In genomic region chr17:87185461-87186066, GRCm38 (mm10) we compare ENCODE assay signal across 13 mouse cellular contexts.
DNase-seq lines count a peak whose midpoint lies in the region; ATAC-seq and TF ChIP-seq lines count a peak whose summit lies in the region.
"Had no signal": no experiment of that assay in that cellular context is flagged by ENCODE, and none has a peak within 500 bp of the region (broad histone marks: within the 10 kb centered on the region; RNA-seq: fewer than 3 reads in every experiment).

No protein-coding gene starts in this region.

- peak; percentile 26 for DNase-seq in embryo, embryonic 10.5 days (ENCODE audit: low spot score)
- no peak for DNase-seq in embryo, embryonic 10 days (ENCODE audit: low spot score)
- DNase-seq in heart, adult 18-20 months, result no peak
- DNase-seq in midbrain, embryonic 11.5 days (ENCODE audit: low spot score, missing footprints), result peak; percentile 83
- DNase-seq in midbrain, postnatal 0 days (ENCODE audit: low spot score), result no peak
- DNase-seq: adrenal gland, adult 8-10 months; cerebellum, adult 9-11 months; heart, postnatal 36 days; kidney, postnatal 14 days; layer of hippocampus, postnatal 36 days had no signal

- no peaks in the 10 kb centered on the region for H3K9me3 ChIP-seq in heart, embryonic 14.5 days (ENCODE audit: control insufficient read depth, low read length)
- H3K9me3 ChIP-seq in midbrain, embryonic 11.5 days (ENCODE audit: control insufficient read depth, low read length), result no peaks in the 10 kb centered on the region
- H3K9me3 ChIP-seq in midbrain, postnatal 0 days (ENCODE audit: low read length), result no peaks in the 10 kb centered on the region
- no peaks in the 10 kb centered on the region; the same call in 1 of the 2 replicates for H3K9me3 ChIP-seq in stomach, embryonic 16.5 days (replicated peaks; ENCODE audit: control insufficient read depth, low read length)

- no peak overlapping the region for H3K27ac ChIP-seq in heart, embryonic 14.5 days (replicated peaks in 1 of 2; ENCODE audit: control insufficient read depth in 1 of 2, insufficient read depth in 1 of 2, low read depth in 2 of 2, low read length in 2 of 2)
- H3K27ac ChIP-seq in midbrain, embryonic 11.5 days (ENCODE audit: low read depth, low read length), result no peak overlapping the region
- H3K27ac ChIP-seq in midbrain, postnatal 0 days (ENCODE audit: low read depth, low read length), result no peak overlapping the region
- H3K27ac ChIP-seq in stomach, embryonic 16.5 days (ENCODE audit: low read length), result no peak overlapping the region

- no peak for TF ChIP-seq CTCF in midbrain, postnatal 0 days (IDR thresholded peaks at IDR 0.05)

- no peak overlapping the region for H3K4me3 ChIP-seq in heart, embryonic 14.5 days (ENCODE audit: control insufficient read depth in 1 of 2, insufficient read depth in 1 of 2, low read depth in 1 of 2, low read length in 2 of 2)
- no peak overlapping the region for H3K4me3 ChIP-seq in midbrain, embryonic 11.5 days (ENCODE audit: low read depth, low read length)
- no peak overlapping the region for H3K4me3 ChIP-seq in midbrain, postnatal 0 days (ENCODE audit: low read depth, low read length)
- H3K4me3 ChIP-seq in stomach, embryonic 16.5 days (replicated peaks; ENCODE audit: low read length), result no peak overlapping the region

- peak overlapping the region; percentile 16; the same call in 1 of the 2 replicates for H3K9ac ChIP-seq in heart, embryonic 14.5 days (ENCODE audit: low read length)
- H3K9ac ChIP-seq in midbrain, embryonic 11.5 days (ENCODE audit: low read length), result no peak overlapping the region
- H3K9ac ChIP-seq in midbrain, postnatal 0 days (replicated peaks; ENCODE audit: low read length, poor library complexity, severe bottlenecking), result no peak overlapping the region
- peak overlapping the region; percentile 14; the same call in 1 of the 2 replicates for H3K9ac ChIP-seq in stomach, embryonic 16.5 days (ENCODE audit: low read length)

- peaks cover 8 to 16% of the 10 kb centered on the region in 2 experiments for H3K4me1 ChIP-seq in heart, embryonic 14.5 days (ENCODE audit: control insufficient read depth in 2 of 2, insufficient read depth in 2 of 2, low read length in 2 of 2)
- no peaks in the 10 kb centered on the region for H3K4me1 ChIP-seq in midbrain, embryonic 11.5 days (ENCODE audit: control insufficient read depth, insufficient read depth, low read length)
- no peaks in the 10 kb centered on the region for H3K4me1 ChIP-seq in midbrain, postnatal 0 days (ENCODE audit: insufficient read depth, low read length)
- no peaks in the 10 kb centered on the region; the same call in 1 of the 2 replicates for H3K4me1 ChIP-seq in stomach, embryonic 16.5 days (ENCODE audit: control insufficient read depth, insufficient read depth, low read length)

- no peaks in the 10 kb centered on the region for H3K36me3 ChIP-seq in heart, embryonic 14.5 days (ENCODE audit: control insufficient read depth, insufficient read depth, low read length)
- H3K36me3 ChIP-seq in midbrain, embryonic 11.5 days (ENCODE audit: control insufficient read depth, insufficient read depth, low read length), result no peaks in the 10 kb centered on the region
- H3K36me3 ChIP-seq in midbrain, postnatal 0 days (ENCODE audit: insufficient read depth, low read length), result no peaks in the 10 kb centered on the region
- H3K36me3 ChIP-seq in stomach, embryonic 16.5 days (ENCODE audit: control insufficient read depth, insufficient read depth, low read length), result no peaks in the 10 kb centered on the region

- 29% methylated on average over 11 of the region's 11 CpGs for WGBS in heart, embryonic 14.5 days
- 26% methylated on average over 11 of the region's 11 CpGs for WGBS in midbrain, embryonic 11.5 days
- 33% methylated on average over 11 of the region's 11 CpGs for WGBS in midbrain, postnatal 0 days
- 50% methylated on average over 11 of the region's 11 CpGs for WGBS in stomach, embryonic 16.5 days

- ATAC-seq in heart, embryonic 14.5 days (ENCODE audit: insufficient number of reproducible peaks, insufficient read depth, low FRiP score, low read depth), result no peak
- peak; percentile 52; the same call in 1 of the 2 replicates for ATAC-seq in midbrain, embryonic 11.5 days (ENCODE audit: low FRiP score)
- ATAC-seq in midbrain, postnatal 0 days (ENCODE audit: low FRiP score), result no peak
- ATAC-seq in stomach, embryonic 16.5 days (ENCODE audit: insufficient read depth, low FRiP score), result no peak
- no peak for ATAC-seq in erythroid progenitor cell, adult 5-6 weeks (replicated peaks; ENCODE audit: low FRiP score, poor library complexity, severe bottlenecking)

- no peak overlapping the region for H3K4me2 ChIP-seq in heart, embryonic 14.5 days (ENCODE audit: low read length)
- H3K4me2 ChIP-seq in midbrain, embryonic 11.5 days, result no peak overlapping the region
- no peak overlapping the region for H3K4me2 ChIP-seq in midbrain, postnatal 0 days (ENCODE audit: low read depth, low read length, poor library complexity, severe bottlenecking)
- no peak overlapping the region for H3K4me2 ChIP-seq in stomach, embryonic 16.5 days (ENCODE audit: low read depth, low read length)

- no peaks in the 10 kb centered on the region for H3K27me3 ChIP-seq in heart, embryonic 14.5 days (ENCODE audit: control insufficient read depth, insufficient read depth, low read length)
- H3K27me3 ChIP-seq in midbrain, embryonic 11.5 days (ENCODE audit: control insufficient read depth, insufficient read depth, low read length), result no peaks in the 10 kb centered on the region
- no peaks in the 10 kb centered on the region for H3K27me3 ChIP-seq in midbrain, postnatal 0 days (ENCODE audit: insufficient read depth, low read length)
- H3K27me3 ChIP-seq in stomach, embryonic 16.5 days (ENCODE audit: control insufficient read depth, insufficient read depth, low read length), result no peaks in the 10 kb centered on the region; the same call in 1 of the 2 replicates

Comparison
In these comparisons a context has a peak if more than half of its experiments do, and no peak if none do; other contexts are left out.
1. DNase-seq: peak in embryo, embryonic 10.5 days (single experiment) and midbrain, embryonic 11.5 days (single experiment); none in embryo, embryonic 10 days (single experiment), heart, adult 18-20 months (0 of 2) and midbrain, postnatal 0 days (single experiment).
2. H3K9ac ChIP-seq: peak in heart, embryonic 14.5 days (single experiment) and stomach, embryonic 16.5 days (single experiment); none in midbrain, embryonic 11.5 days (single experiment) and midbrain, postnatal 0 days (single experiment).